Mouse (Mus musculus): ENCODE measurements around the gene Gss.

GRCm38 (mm10) chr2:155632138-155632936 lies 39.7 kb upstream of the Gss start:
- TF ChIP-seq EP300 (optimal IDR thresholded peaks at IDR 0.05) (no peak), CTCF (IDR thresholded peaks at IDR 0.05; ENCODE audit: low read depth) (no peak)

All from stomach, postnatal 0 days (tissue).